Mouse (Mus musculus): ENCODE data around the gene Apcs. TPM values are rescaled to one million over a fixed set of nuclear protein-coding genes. Genes with fewer than 3 reads are reported as not detected.

Gene Apcs
- not detected in 2 replicates for total RNA-seq (2014; rRNA removed)
- polyA plus RNA-seq (2015; fragmentation: Nextera tagmentation; extraction: Ambion mirVana): not detected in 2 replicates

DNA sequence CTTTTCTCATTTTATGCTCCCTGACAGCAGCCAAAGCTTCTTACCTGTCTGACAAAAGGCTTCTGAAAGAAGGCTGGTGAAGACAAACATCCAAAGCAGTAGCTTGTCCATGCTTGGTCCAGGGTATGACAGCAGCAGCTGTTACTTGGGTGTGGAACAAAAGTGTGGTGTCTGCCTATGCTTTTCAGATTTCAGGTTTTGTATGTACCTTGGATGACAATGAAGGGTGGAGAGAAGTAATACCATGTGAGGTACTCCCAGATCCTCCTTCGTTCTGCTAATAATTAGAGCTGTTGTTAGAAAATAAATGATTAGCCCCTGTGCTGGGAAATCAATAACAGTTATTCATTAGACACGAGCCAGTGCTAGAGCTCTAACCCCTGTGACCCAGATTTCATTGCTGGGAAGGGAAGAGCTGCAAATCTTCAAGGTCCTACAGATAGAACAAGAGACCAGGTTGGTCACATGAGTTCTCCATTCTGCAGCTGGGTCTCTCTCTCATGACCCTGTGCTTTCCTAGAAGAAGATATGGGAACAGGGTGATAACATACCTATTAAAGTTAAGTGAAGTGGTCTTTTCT lies at the start of gene Apcs:
Gene Apcs, minus strand, starts transcription at position 265 of the 581 bp plus-strand sequence.
- H3K36me3 ChIP-seq (ENCODE audit: insufficient read depth, low read length): no peaks in the 10 kb centered on the region
- WGBS: 64% methylated on average over 2 of the region's 2 CpGs
- DNase-seq (ENCODE audit: low spot score) (no peak), ATAC-seq (no peak)
- H3K9me3 ChIP-seq (ENCODE audit: low read length): no peaks in the 10 kb centered on the region
- TF ChIP-seq CTCF (IDR thresholded peaks at IDR 0.05; ENCODE audit: low read depth): no peak
- H3K4me2 ChIP-seq (ENCODE audit: low read depth, low read length): no peak within 1 kb of the TSS
- H3K27me3 ChIP-seq (ENCODE audit: insufficient read depth, low read length): no peaks in the 10 kb centered on the region
- H3K4me3 ChIP-seq (ENCODE audit: low read length): no peak within 1 kb of the TSS
- H3K4me1 ChIP-seq (ENCODE audit: insufficient read depth, low read length): no peaks in the 10 kb centered on the region
- H3K27ac ChIP-seq: no peak within 1 kb of the TSS
- H3K9ac ChIP-seq (replicated peaks; ENCODE audit: low read length): no peak within 1 kb of the TSS

- Histone ChIP-seq H3K27ac (no peak overlapping the region), H3K4me2 (ENCODE audit: low read depth, low read length) (no peak overlapping the region), H3K9me3 (ENCODE audit: low read length) (no peaks in the 10 kb centered on the region), H3K27me3 (ENCODE audit: insufficient read depth, low read length) (no peaks in the 10 kb centered on the region), H3K36me3 (ENCODE audit: insufficient read depth, low read length) (no peaks in the 10 kb centered on the region), H3K9ac (replicated peaks; ENCODE audit: low read length) (no peak overlapping the region), H3K4me3 (ENCODE audit: low read length) (no peak overlapping the region), H3K4me1 (ENCODE audit: insufficient read depth, low read length) (no peaks in the 10 kb centered on the region)
- no peak for ATAC-seq
- no peak for TF ChIP-seq CTCF (IDR thresholded peaks at IDR 0.05; ENCODE audit: low read depth)
- DNase-seq (ENCODE audit: low spot score): no peak
- 88% methylated on average over 2 of the region's 2 CpGs for WGBS
Observed at GRCm38 (mm10) chr1:172932197-172932596, 37.4 kb upstream of the Apcs start.

- no peak for TF ChIP-seq CTCF (IDR thresholded peaks at IDR 0.05; ENCODE audit: low read depth)
- Histone ChIP-seq H3K9me3 (ENCODE audit: low read length) (no peaks in the 10 kb centered on the region), H3K9ac (replicated peaks; ENCODE audit: low read length) (no peak overlapping the region), H3K27ac (no peak overlapping the region), H3K4me1 (ENCODE audit: insufficient read depth, low read length) (no peaks in the 10 kb centered on the region), H3K4me2 (ENCODE audit: low read depth, low read length) (no peak overlapping the region), H3K4me3 (ENCODE audit: low read length) (no peak overlapping the region), H3K36me3 (ENCODE audit: insufficient read depth, low read length) (no peaks in the 10 kb centered on the region), H3K27me3 (ENCODE audit: insufficient read depth, low read length) (no peaks in the 10 kb centered on the region)
- DNase-seq (ENCODE audit: low spot score) (no peak), ATAC-seq (no peak)
- WGBS: 90% methylated on average over 2 of the region's 2 CpGs
Observed at GRCm38 (mm10) chr1:172918450-172918849, 23.6 kb upstream of the Apcs start.

DNA sequence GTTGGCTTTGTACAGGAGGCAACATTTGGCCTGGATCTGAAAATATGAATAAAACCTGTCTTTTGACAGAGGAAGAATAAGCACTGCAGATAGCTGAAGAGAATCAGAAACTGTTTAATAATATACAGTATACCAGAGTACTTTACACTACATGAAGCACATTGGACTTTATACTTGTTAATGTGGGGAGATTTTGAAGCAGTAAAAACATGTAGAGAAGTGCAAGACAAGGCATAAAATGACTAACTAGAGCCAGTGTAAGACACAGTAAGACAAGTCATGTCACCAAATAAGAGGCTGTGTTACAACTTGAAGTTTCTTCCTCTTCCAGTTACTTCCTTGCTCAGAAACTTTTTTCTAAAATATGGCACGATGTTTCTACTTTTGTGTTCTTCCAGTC lies 22.3 kb upstream of the Apcs start:
- Histone ChIP-seq H3K27me3 (ENCODE audit: insufficient read depth, low read length) (no peaks in the 10 kb centered on the region), H3K9ac (replicated peaks; ENCODE audit: low read length) (no peak overlapping the region), H3K9me3 (ENCODE audit: low read length) (no peaks in the 10 kb centered on the region), H3K36me3 (ENCODE audit: insufficient read depth, low read length) (no peaks in the 10 kb centered on the region), H3K4me1 (ENCODE audit: insufficient read depth, low read length) (no peaks in the 10 kb centered on the region), H3K4me3 (ENCODE audit: low read length) (no peak overlapping the region), H3K27ac (no peak overlapping the region), H3K4me2 (ENCODE audit: low read depth, low read length) (no peak overlapping the region)
- DNase-seq (ENCODE audit: low spot score): no peak
- no peak for TF ChIP-seq CTCF (IDR thresholded peaks at IDR 0.05; ENCODE audit: low read depth)
- ATAC-seq: no peak
- 91% methylated on average over 1 of the region's 1 CpGs for WGBS

- Histone ChIP-seq H3K36me3 (ENCODE audit: insufficient read depth, low read length) (no peaks in the 10 kb centered on the region), H3K4me3 (ENCODE audit: low read length) (no peak overlapping the region), H3K9me3 (ENCODE audit: low read length) (no peaks in the 10 kb centered on the region), H3K27me3 (ENCODE audit: insufficient read depth, low read length) (no peaks in the 10 kb centered on the region), H3K27ac (no peak overlapping the region), H3K4me1 (ENCODE audit: insufficient read depth, low read length) (no peaks in the 10 kb centered on the region), H3K4me2 (ENCODE audit: low read depth, low read length) (no peak overlapping the region), H3K9ac (replicated peaks; ENCODE audit: low read length) (no peak overlapping the region)
- DNase-seq (ENCODE audit: low spot score): no peak
- ATAC-seq: no peak
- no peak for TF ChIP-seq CTCF (IDR thresholded peaks at IDR 0.05; ENCODE audit: low read depth)
Observed at GRCm38 (mm10) chr1:172903313-172903712, 8.5 kb upstream of the Apcs start.

GRCm38 (mm10) chr1:172895435-172895834 lies 594 bp upstream of the Apcs start:
- no peak overlapping the region for H3K4me3 ChIP-seq (ENCODE audit: low read length)
- no peaks in the 10 kb centered on the region for H3K27me3 ChIP-seq (ENCODE audit: insufficient read depth, low read length)
- no peaks in the 10 kb centered on the region for H3K4me1 ChIP-seq (ENCODE audit: insufficient read depth, low read length)
- 91% methylated on average over 2 of the region's 2 CpGs for WGBS
- H3K4me2 ChIP-seq (ENCODE audit: low read depth, low read length): no peak overlapping the region
- no peak for TF ChIP-seq CTCF (IDR thresholded peaks at IDR 0.05; ENCODE audit: low read depth)
- DNase-seq (ENCODE audit: low spot score) (no peak), ATAC-seq (no peak)
- no peaks in the 10 kb centered on the region for H3K36me3 ChIP-seq (ENCODE audit: insufficient read depth, low read length)
- no peak overlapping the region for H3K9ac ChIP-seq (replicated peaks; ENCODE audit: low read length)
- H3K9me3 ChIP-seq (ENCODE audit: low read length): no peaks in the 10 kb centered on the region
- no peak overlapping the region for H3K27ac ChIP-seq

GRCm38 (mm10) chr1:172876675-172877074 lies 18.2 kb downstream of the Apcs start:
- no peak overlapping the region for H3K4me2 ChIP-seq (ENCODE audit: low read depth, low read length)
- 50% methylated on average over 1 of the region's 1 CpGs for WGBS
- DNase-seq (ENCODE audit: low spot score) (no peak), ATAC-seq (no peak)
- H3K27ac ChIP-seq: no peak overlapping the region
- no peaks in the 10 kb centered on the region for H3K4me1 ChIP-seq (ENCODE audit: insufficient read depth, low read length)
- no peaks in the 10 kb centered on the region for H3K36me3 ChIP-seq (ENCODE audit: insufficient read depth, low read length)
- H3K4me3 ChIP-seq (ENCODE audit: low read length): no peak overlapping the region
- H3K9ac ChIP-seq (replicated peaks; ENCODE audit: low read length): no peak overlapping the region
- H3K27me3 ChIP-seq (ENCODE audit: insufficient read depth, low read length): no peaks in the 10 kb centered on the region
- no peaks in the 10 kb centered on the region for H3K9me3 ChIP-seq (ENCODE audit: low read length)
- no peak for TF ChIP-seq CTCF (IDR thresholded peaks at IDR 0.05; ENCODE audit: low read depth)
